Mouse (Mus musculus) B cell, adult 2 months (primary cell): ENCODE measurements around the gene Ppfia3.

Experiments
- DNase-seq, 2 experiments: peaks; one replicate each; pipeline ENCODE4 v3.0.0; 2022

The Ppfia3 gene

DNA sequence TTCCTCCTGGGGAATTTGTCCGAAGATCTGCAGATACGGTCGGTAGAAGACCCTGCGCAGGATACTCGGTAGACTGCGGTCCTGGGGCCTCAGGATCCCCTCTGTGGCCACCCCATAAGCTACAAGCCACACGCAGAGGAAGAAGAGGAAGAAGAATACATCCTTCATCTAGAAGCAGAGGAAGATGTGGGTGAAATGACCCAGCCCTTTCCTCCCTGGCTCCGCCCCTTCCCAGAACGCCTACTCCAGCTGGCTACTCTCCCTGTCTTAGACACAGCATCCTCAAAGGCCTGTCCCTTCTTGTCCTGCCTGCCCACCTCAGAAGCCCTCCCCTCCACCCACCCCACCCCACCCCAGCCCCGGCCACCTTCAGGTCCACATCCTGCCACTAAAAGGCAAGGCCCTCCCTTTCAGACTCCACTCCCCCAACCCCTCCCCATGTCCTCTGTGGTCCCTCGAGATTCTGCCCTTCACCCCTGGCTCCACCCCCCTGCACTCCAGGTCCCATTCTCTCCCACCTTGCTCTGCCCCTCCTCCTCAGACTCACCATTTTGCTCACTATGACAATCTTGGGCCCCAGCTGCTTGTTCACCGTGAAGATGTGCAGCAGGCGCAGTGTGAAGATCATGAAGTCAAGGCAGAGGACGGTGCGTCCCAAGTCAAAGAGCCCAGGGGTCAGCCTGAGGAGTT lies 58.1 kb downstream of the Ppfia3 start:
- DNase-seq = no peak

DNA sequence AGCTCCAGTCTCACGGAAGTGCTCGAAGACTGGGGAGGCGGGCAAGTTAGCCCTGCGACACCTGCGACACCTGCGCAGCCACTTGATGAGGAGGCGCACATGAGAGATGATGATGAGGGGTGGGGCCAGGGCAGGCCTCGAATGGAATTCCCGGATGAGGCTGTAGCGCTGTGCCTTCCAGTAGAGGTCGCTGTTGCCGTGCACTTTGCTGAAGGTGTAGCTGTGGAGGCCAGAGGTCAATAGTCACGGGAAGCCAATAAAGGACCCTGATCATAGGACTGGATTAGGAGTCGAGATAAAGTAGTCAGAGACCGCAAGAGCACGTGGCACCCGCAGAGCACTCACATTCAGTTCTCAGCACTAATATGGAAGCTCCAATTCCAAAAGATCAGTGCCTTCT lies 61.5 kb downstream of the Ppfia3 start:
- peak; percentile 62 to 65 for DNase-seq

DNA sequence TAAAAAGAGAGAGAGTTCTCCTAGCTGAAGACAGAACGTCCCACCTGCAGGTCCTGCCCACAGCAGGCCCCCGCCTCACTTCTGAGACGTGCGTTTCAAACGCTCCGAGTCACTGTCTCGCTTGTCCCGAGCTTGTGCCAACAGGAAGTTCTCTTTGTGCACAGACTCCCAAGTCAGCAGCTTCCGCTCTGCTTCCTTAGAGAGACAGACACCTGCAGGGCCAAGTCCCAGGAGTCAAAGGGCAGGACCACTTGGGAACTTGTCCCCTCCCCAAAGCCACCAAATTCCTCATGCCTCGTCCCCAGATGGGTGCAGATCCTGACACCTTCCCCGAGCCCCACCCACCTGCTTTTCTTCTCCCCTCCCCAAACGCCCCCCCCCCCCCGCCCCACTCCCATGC lies 62.0 kb downstream of the Ppfia3 start:
- DNase-seq = no peak

DNA sequence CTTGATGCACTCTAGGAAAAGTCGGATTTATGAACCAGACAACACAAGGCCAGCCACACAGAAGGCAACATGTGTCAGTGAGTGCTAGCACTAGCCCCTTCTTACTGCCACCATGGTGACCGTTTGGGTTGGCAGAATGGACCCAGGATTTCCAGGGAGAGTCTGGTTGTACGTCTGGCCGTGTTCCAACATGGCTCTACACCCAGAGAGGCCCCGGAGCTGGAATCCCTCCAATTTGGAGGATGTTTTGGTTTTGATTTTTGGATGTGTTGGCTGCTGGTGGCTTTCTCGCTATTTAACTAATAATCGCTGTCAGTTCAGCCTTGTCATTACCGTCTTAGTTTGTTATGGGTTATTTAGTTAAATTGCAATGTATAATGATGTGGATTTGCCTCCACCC lies 64.2 kb downstream of the Ppfia3 start:
- DNase-seq = no peak

DNA sequence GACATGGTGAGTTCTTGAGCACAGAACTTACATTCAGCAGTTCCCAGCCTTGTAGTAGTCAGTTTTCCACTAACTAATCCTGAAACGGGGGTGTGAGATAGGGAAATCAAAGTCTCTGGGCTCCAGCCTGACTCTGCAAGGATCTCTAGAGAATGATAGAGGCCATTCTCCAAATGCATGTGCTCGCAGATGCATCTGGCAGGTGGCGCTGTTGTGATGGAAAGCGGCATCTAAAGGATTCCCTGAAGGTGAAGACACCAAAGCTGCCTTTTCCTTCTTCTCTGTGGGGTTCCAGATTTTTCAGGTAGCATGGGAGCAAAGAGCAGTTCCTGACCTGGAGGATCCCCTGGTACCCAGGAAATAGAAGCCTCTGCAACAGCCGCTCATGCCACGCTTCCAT lies 66.5 kb downstream of the Ppfia3 start:
- DNase-seq = peak; percentile 35 to 37

DNA sequence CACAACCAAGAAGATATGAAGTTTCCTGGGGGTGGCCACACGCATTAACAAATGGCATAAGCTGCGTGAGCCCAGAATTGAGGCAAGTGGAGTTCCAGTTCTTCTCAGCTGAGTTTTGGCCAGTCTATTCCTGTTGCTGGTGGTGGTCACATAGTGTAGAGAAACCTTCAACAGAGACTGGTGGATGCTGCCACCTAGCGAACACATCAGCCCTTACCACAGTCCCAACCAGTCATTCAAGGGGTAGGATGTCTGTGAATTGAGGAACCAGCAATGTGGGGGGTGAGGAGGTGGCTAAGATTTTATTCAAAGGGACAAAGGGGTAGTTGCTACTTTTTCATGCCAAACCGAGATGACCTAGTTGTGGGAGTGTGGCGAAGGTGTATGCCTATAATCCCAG lies 67.1 kb downstream of the Ppfia3 start:
- peak; percentile 77 to 81 for DNase-seq

DNA sequence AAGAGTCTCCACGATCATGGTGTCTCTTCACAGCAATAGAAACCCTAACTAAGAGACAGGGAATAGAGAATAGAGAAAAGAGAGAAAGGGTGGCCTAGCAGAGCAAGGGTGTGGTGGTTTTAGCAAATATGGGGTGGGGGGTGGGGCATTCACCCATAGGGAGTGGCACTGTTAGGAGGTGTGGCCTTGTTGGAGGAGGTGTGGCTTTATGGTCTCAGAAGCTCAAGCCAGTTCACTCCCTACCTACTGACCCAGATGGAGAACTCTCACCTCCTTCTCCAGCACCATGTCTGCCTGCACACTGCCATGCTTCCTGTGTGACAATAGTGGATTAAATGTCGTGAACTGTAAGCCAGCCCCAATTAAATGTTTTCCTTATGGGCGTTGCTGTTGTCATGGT lies 69.3 kb downstream of the Ppfia3 start:
- DNase-seq = no peak

DNA sequence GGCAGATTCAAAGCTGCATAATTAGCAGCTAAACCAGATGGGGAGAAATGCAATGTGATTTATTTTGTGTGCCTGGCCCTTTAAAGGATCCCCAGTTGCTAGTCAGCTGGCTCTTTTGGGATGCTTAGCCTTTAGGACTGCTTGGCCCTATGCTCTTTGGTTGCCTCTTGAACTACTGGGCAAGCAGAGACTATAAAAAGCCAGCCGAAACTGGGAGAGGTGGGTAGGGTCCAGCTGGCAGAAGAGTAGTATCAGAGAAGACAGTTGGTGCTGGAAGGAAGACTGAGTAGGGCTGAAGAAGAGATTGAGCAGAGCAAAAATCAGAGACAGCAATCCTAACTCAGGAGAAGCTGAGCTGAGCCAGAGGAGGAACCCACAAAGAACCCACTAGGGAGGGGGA lies 70.2 kb downstream of the Ppfia3 start:
- no peak for DNase-seq
